Mouse (Mus musculus) liver, embryonic 15.5 days (tissue): Measurements from ENCODE around the gene Dcaf5. TPM values are rescaled to one million over a fixed set of nuclear protein-coding genes. Genes with fewer than 3 reads are reported as not detected.

ENCODE experiments used
- ATAC-seq: fragments of 200-750 bp; cut with Nextera tagmentation; 2 replicates; pipeline ENCODE4 v1.8.0; 2017; ENCODE audit warnings: moderate number of reproducible peaks, mild to moderate bottlenecking, moderate library complexity; ENCODE audit not compliant: insufficient read depth
- H3K27ac ChIP-seq: fragments of 300-500 bp; sonication (generic); replicated peaks from 2 replicates; pipeline ENCODE4 v1.5.1; 2015; ENCODE audit warnings: mild to moderate bottlenecking, inconsistent platforms
- H3K27me3 ChIP-seq: fragments of 300-500 bp; sonication (generic); 2 replicates; pipeline ENCODE4 v1.6.1; 2015; ENCODE audit warnings: mild to moderate bottlenecking, inconsistent platforms
- H3K36me3 ChIP-seq: fragments of 300-500 bp; sonication (generic); replicated peaks from 2 replicates; pipeline ENCODE4 v1.6.1; 2015; ENCODE audit warnings: moderate library complexity, mild to moderate bottlenecking, inconsistent platforms
- H3K4me1 ChIP-seq: fragments of 300-500 bp; sonication (generic); replicated peaks from 2 replicates; pipeline ENCODE4 v1.6.1; 2015; ENCODE audit warnings: inconsistent platforms
- H3K4me2 ChIP-seq: fragments of 300-500 bp; sonication (generic); 2 replicates; pipeline ENCODE4 v1.6.1; 2015; ENCODE audit warnings: moderate library complexity, mild to moderate bottlenecking, inconsistent platforms
- H3K4me3 ChIP-seq: fragments of 300-500 bp; sonication (generic); replicated peaks from 2 replicates; pipeline ENCODE4 v1.5.1; 2015; ENCODE audit warnings: mild to moderate bottlenecking, inconsistent platforms
- H3K9ac ChIP-seq: fragments of 300-500 bp; sonication (generic); 2 replicates; pipeline ENCODE4 v1.6.1; 2015; ENCODE audit warnings: moderate library complexity, mild to moderate bottlenecking, inconsistent platforms
- H3K9me3 ChIP-seq: fragments of 300-500 bp; sonication (generic); replicated peaks from 2 replicates; pipeline ENCODE4 v1.6.1; 2016; ENCODE audit warnings: inconsistent platforms
- WGBS: fragments of 180-500 bp; shearing (Covaris S2); methylation state at CpG from one replicate; pipeline ENCODE4 v1.1.7; 2015; ENCODE audit warnings: mixed read lengths; ENCODE audit not compliant: insufficient replicate concordance; 5-methylcytosine and 5-hydroxymethylcytosine counted together
- polyA plus RNA-seq: library from polyadenylated mRNA; unstranded; fragments of >200 nt; fragmentation: Nextera tagmentation; extraction: Ambion mirVana; gene quantifications from 2 replicates; pipeline ENCODE4 v1.2.1, GENCODE M21; 2015

The Dcaf5 gene
- polyA plus RNA-seq, 1 experiment from 2014 or later, result 2.2 TPM

DNA sequence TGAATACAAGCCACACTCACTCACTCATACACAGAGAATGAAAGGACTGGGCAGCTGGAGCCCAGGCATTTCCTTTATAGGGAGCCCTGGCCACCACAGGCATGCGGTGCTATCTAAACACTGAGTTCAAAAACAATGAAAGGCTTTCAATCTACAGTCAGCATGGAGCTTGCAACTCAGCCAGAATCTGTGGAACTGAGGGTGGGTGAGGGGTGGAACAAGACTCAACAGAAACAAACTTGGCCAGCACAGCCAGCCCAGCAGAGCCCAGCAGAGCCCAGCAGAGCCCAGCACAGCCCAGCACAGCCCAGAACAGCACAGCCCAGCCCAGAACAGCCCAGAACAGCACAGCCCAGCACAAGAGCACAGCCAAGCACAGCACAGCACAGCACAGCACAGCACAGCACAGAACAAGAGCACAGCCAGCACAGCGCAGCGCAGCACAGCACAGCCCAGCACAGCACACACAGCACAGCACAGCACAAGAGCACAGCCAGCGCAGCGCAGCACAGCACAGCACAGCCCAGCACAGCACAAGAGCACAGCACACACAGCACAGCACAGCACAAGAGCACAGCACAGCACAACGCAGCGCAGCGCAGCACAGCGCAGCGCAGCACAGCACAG, 56.5 kb downstream of the Dcaf5 start:
- Histone ChIP-seq H3K27me3 (no peaks in the 10 kb centered on the region), H3K4me3 (no peak overlapping the region), H3K9me3 (no peaks in the 10 kb centered on the region), H3K4me2 (no peak overlapping the region), H3K36me3 (peaks cover 26% of the 10 kb centered on the region), H3K27ac (no peak overlapping the region), H3K9ac (no peak overlapping the region), H3K4me1 (no peaks in the 10 kb centered on the region)
- no peak for ATAC-seq
- 84% methylated on average over 10 of the region's 10 CpGs for WGBS

- Histone ChIP-seq H3K4me3 (no peak overlapping the region), H3K9ac (no peak overlapping the region), H3K27ac (no peak overlapping the region), H3K9me3 (no peaks in the 10 kb centered on the region), H3K4me2 (no peak overlapping the region), H3K36me3 (peaks cover 30% of the 10 kb centered on the region), H3K27me3 (no peaks in the 10 kb centered on the region), H3K4me1 (no peaks in the 10 kb centered on the region)
- WGBS, result 69% methylated on average over 4 of the region's 4 CpGs
- ATAC-seq, result no peak
These were observed 57.0 kb downstream of the Dcaf5 start for GRCm38 (mm10) chr12:80379393-80379792.

- Histone ChIP-seq H3K27ac (no peak overlapping the region), H3K4me2 (no peak overlapping the region), H3K4me1 (no peaks in the 10 kb centered on the region), H3K9ac (no peak overlapping the region), H3K36me3 (peaks cover 38% of the 10 kb centered on the region), H3K4me3 (no peak overlapping the region), H3K27me3 (no peaks in the 10 kb centered on the region), H3K9me3 (no peaks in the 10 kb centered on the region)
- ATAC-seq, result no peak
- 41% methylated on average over 1 of the region's 1 CpGs for WGBS
These were observed 58.8 kb downstream of the Dcaf5 start for GRCm38 (mm10) chr12:80377604-80378003.

GRCm38 (mm10) chr12:80375721-80376120, 60.7 kb downstream of the Dcaf5 start:
- Histone ChIP-seq H3K4me2 (no peak overlapping the region), H3K4me3 (no peak overlapping the region), H3K4me1 (no peaks in the 10 kb centered on the region), H3K27ac (no peak overlapping the region), H3K36me3 (peaks cover 43% of the 10 kb centered on the region), H3K9ac (no peak overlapping the region), H3K9me3 (no peaks in the 10 kb centered on the region), H3K27me3 (no peaks in the 10 kb centered on the region)
- ATAC-seq, result no peak
- WGBS, result 70% methylated on average over 4 of the region's 4 CpGs

GRCm38 (mm10) chr12:80374736-80375135, 61.7 kb downstream of the Dcaf5 start:
- ATAC-seq, result no peak
- WGBS, result 67% methylated on average over 2 of the region's 2 CpGs

GRCm38 (mm10) chr12:80372946-80373345, 63.5 kb downstream of the Dcaf5 start:
- Histone ChIP-seq H3K4me3 (no peak overlapping the region), H3K4me1 (no peaks in the 10 kb centered on the region), H3K27ac (no peak overlapping the region), H3K36me3 (peaks cover 39% of the 10 kb centered on the region), H3K9me3 (no peaks in the 10 kb centered on the region), H3K27me3 (no peaks in the 10 kb centered on the region), H3K9ac (no peak overlapping the region), H3K4me2 (no peak overlapping the region)
- WGBS, result 82% methylated on average over 8 of the region's 8 CpGs
- no peak for ATAC-seq

More at GRCm38 (mm10) chr12:80374736-80375135, 61.7 kb downstream of the Dcaf5 start:
- Histone ChIP-seq H3K9ac (no peak overlapping the region), H3K4me1 (no peaks in the 10 kb centered on the region), H3K36me3 (peaks cover 42% of the 10 kb centered on the region), H3K27ac (no peak overlapping the region), H3K4me3 (no peak overlapping the region), H3K9me3 (no peaks in the 10 kb centered on the region), H3K4me2 (no peak overlapping the region), H3K27me3 (no peaks in the 10 kb centered on the region)

DNA sequence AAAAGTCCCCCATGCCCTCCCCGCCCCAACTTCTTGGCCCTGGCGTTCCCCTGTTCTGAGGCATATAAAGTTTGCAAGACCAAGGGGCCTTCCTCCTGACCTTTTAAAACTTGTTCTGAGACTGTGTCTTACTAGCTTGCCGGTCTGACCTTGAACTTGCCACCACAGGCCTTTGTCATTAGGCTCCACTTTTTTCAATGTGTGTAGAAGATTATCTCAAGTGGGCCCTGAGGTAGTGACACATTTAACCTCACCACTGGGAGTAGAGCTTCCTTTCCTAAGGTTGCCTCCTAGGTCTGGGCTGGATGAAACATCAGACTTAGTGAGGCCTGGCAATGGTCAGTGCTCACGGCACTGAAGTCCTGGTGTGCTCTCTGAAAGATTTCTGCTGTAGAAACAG, 69.2 kb downstream of the Dcaf5 start:
- H3K27me3 ChIP-seq, result no peaks in the 10 kb centered on the region
- H3K9ac ChIP-seq, result no peak overlapping the region
- H3K36me3 ChIP-seq, result peaks cover 18% of the 10 kb centered on the region; the same call in 1 of the 2 replicates
- no peak overlapping the region for H3K4me2 ChIP-seq
- peaks cover 5% of the 10 kb centered on the region; the same call in 1 of the 2 replicates for H3K4me1 ChIP-seq
- H3K4me3 ChIP-seq, result no peak overlapping the region
- H3K9me3 ChIP-seq, result no peaks in the 10 kb centered on the region
- 68% methylated on average over 4 of the region's 4 CpGs for WGBS
- H3K27ac ChIP-seq, result no peak overlapping the region
- ATAC-seq, result no peak

- H3K4me2 ChIP-seq, result no peak overlapping the region
These were observed 70.4 kb downstream of the Dcaf5 start for GRCm38 (mm10) chr12:80366004-80366480.

GRCm38 (mm10) chr12:80365345-80365744, 71.1 kb downstream of the Dcaf5 start:
- Histone ChIP-seq H3K36me3 (peaks cover 19% of the 10 kb centered on the region; the same call in 1 of the 2 replicates), H3K4me1 (peaks cover 5% of the 10 kb centered on the region; the same call in 1 of the 2 replicates), H3K27ac (0 out of 2 replicates have a peak overlapping the region, but pooled peaks have one; percentile 10), H3K9ac (no peak overlapping the region), H3K27me3 (no peaks in the 10 kb centered on the region), H3K4me3 (no peak overlapping the region), H3K9me3 (no peaks in the 10 kb centered on the region), H3K4me2 (no peak overlapping the region)
- ATAC-seq, result no peak
- WGBS, result 71% methylated on average over 3 of the region's 3 CpGs

More at GRCm38 (mm10) chr12:80366004-80366480, 70.4 kb downstream of the Dcaf5 start:
- H3K9me3 ChIP-seq, result no peaks in the 10 kb centered on the region
- ATAC-seq, result no peak
- peaks cover 5% of the 10 kb centered on the region; the same call in 1 of the 2 replicates for H3K4me1 ChIP-seq
- no peaks in the 10 kb centered on the region for H3K27me3 ChIP-seq
- H3K4me3 ChIP-seq, result no peak overlapping the region
- peaks cover 19% of the 10 kb centered on the region; the same call in 1 of the 2 replicates for H3K36me3 ChIP-seq
- H3K27ac ChIP-seq, result 0 out of 2 replicates have a peak overlapping the region, but pooled peaks have one; percentile 33
- WGBS, result 44% methylated on average over 3 of the region's 3 CpGs
- no peak overlapping the region for H3K9ac ChIP-seq

- ATAC-seq, result no peak
- Histone ChIP-seq H3K4me2 (no peak overlapping the region), H3K4me3 (no peak overlapping the region), H3K27ac (no peak overlapping the region), H3K4me1 (peaks cover 5% of the 10 kb centered on the region; the same call in 1 of the 2 replicates), H3K36me3 (peaks cover 27% of the 10 kb centered on the region; the same call in 1 of the 2 replicates), H3K9me3 (no peaks in the 10 kb centered on the region), H3K9ac (no peak overlapping the region), H3K27me3 (no peaks in the 10 kb centered on the region)
- WGBS, result 40% methylated on average over 1 of the region's 1 CpGs
These were observed 74.7 kb downstream of the Dcaf5 start for GRCm38 (mm10) chr12:80361655-80362054.

GRCm38 (mm10) chr12:80360321-80360720, 76.1 kb downstream of the Dcaf5 start:
- Histone ChIP-seq H3K9ac (no peak overlapping the region), H3K4me2 (no peak overlapping the region), H3K36me3 (peaks cover 27% of the 10 kb centered on the region; the same call in 1 of the 2 replicates), H3K4me1 (peaks cover 2% of the 10 kb centered on the region; the same call in 1 of the 2 replicates), H3K9me3 (no peaks in the 10 kb centered on the region), H3K4me3 (no peak overlapping the region), H3K27ac (no peak overlapping the region), H3K27me3 (no peaks in the 10 kb centered on the region)
- WGBS, result 61% methylated on average over 5 of the region's 5 CpGs
- ATAC-seq, result no peak
